Mouse (Mus musculus) heart, adult 2 months (tissue): ENCODE data around the gene Tnni3. TPM values are rescaled to one million over a fixed set of nuclear protein-coding genes. Genes with fewer than 3 reads are reported as not detected.
A peak's percentile ranks its signal among the peaks of the same experiment; 100 is the strongest.

ENCODE experiments used
- DNase-seq, 2 experiments: peaks; one replicate each; pipeline ENCODE4 v3.0.0; 2021
- H3K27ac ChIP-seq: fragments of 200-600 bp; 2 replicates; pipeline ENCODE4 v1.8.1; 2022
- H3K27me3 ChIP-seq: fragments of 200-500 bp; 2 replicates; pipeline ENCODE4 v1.6.1; 2012; ENCODE audit warnings: mild to moderate bottlenecking, low read length, inconsistent platforms, mixed read lengths; ENCODE audit not compliant: control insufficient read depth, insufficient read depth
- H3K36me3 ChIP-seq: fragments of 200-500 bp; 2 replicates; pipeline ENCODE4 v1.6.1; 2012; ENCODE audit warnings: low read length, inconsistent platforms; ENCODE audit not compliant: control insufficient read depth, insufficient read depth
- H3K4me1 ChIP-seq: fragments of 200-500 bp; 2 replicates; pipeline ENCODE4 v1.6.1; 2011; ENCODE audit warnings: low read length; ENCODE audit not compliant: control insufficient read depth, insufficient read depth
- H3K4me3 ChIP-seq: fragments of 200-600 bp; 2 replicates; pipeline ENCODE4 v1.8.1; 2022
- H3K79me2 ChIP-seq: fragments of 200-500 bp; replicated peaks from 2 replicates; pipeline ENCODE4 v1.6.1; 2012; ENCODE audit warnings: mild to moderate bottlenecking, inconsistent platforms, low read length, moderate library complexity, mixed read lengths; ENCODE audit not compliant: control insufficient read depth, insufficient read depth
- H3K9ac ChIP-seq: fragments of 200-500 bp; 2 replicates; pipeline ENCODE4 v1.6.1; 2012; ENCODE audit warnings: low read depth, mild to moderate bottlenecking, control low read depth, inconsistent platforms, low read length, mixed read lengths
- CTCF ChIP-seq: fragments of 200-600 bp; IDR thresholded peaks from 2 replicates; pipeline ENCODE4 v1.8.1; 2022; ENCODE audit warnings: antibody characterized with exemption, mild to moderate bottlenecking, moderate library complexity
- EP300 ChIP-seq: fragments of 200-500 bp; IDR thresholded peaks from 2 replicates; pipeline ENCODE4 v1.6.1; 2011; ENCODE audit warnings: low read depth, low read length, control low read depth; ENCODE audit not compliant: insufficient read depth
- POLR2A ChIP-seq: fragments of 200-500 bp; IDR thresholded peaks from 2 replicates; pipeline ENCODE4 v1.6.1; 2011; ENCODE audit warnings: mild to moderate bottlenecking, low read depth, low read length, control low read depth; ENCODE audit not compliant: insufficient read depth
- WGBS: fragments of 180-500 bp; shearing (Covaris S2); methylation state at CpG from one replicate; pipeline ENCODE4 v1.1.7; 2018; 5-methylcytosine and 5-hydroxymethylcytosine counted together
- intact Hi-C: fragments of 180-260 bp; cut with DNase I; formaldehyde crosslinking; loops from one replicate; pipeline ENCODE4 v1.15.1; 2025
- polyA plus RNA-seq: library from polyadenylated mRNA; depleted of rRNA; stranded (reverse); fragments of >200 nt; gene quantifications from 2 replicates; pipeline ENCODE4 v1.2.3, GENCODE M21; 2012
- total RNA-seq, 2 experiments: library from RNA; stranded (reverse); gene quantifications; 2 replicates each; pipeline ENCODE4 v1.2.3; 2021

Tnni3 gene
- total and polyA plus RNA-seq, 3 experiments = 9,834 to 21,553 (median 11,008) TPM

GRCm38 (mm10) chr7:4546591-4547131 is 22.6 kb upstream of the Tnni3 start:
- Histone ChIP-seq H3K36me3 (no peaks in the 10 kb centered on the region), H3K27ac (no peak overlapping the region), H3K27me3 (0 out of 2 replicates have a peak, but pooled peaks cover 1% of the 10 kb centered on the region), H3K79me2 (no peaks in the 10 kb centered on the region), H3K9ac (no peak overlapping the region), H3K4me1 (no peaks in the 10 kb centered on the region), H3K4me3 (no peak overlapping the region)
- DNase-seq = peak; percentile 60 to 62
- intact Hi-C loops = no loop called here
- no peak for TF ChIP-seq CTCF
- TF ChIP-seq POLR2A = no peak
- TF ChIP-seq EP300 = no peak
- 4% methylated on average over 26 of the region's 26 CpGs for WGBS

- Histone ChIP-seq H3K4me1 (no peaks in the 10 kb centered on the region), H3K27ac (no peak overlapping the region), H3K4me3 (no peak overlapping the region), H3K27me3 (0 out of 2 replicates have a peak, but pooled peaks cover 1% of the 10 kb centered on the region), H3K9ac (no peak overlapping the region), H3K36me3 (no peaks in the 10 kb centered on the region), H3K79me2 (no peaks in the 10 kb centered on the region)
- TF ChIP-seq POLR2A = no peak
- no peak for TF ChIP-seq CTCF
- TF ChIP-seq EP300 = no peak
- no peak for DNase-seq
- 62% methylated on average over 15 of the region's 15 CpGs for WGBS
- intact Hi-C loops = no loop called here
Measured at GRCm38 (mm10) chr7:4546050-4546449, 22.0 kb upstream of the Tnni3 start.

- Histone ChIP-seq H3K4me1 (no peaks in the 10 kb centered on the region), H3K27me3 (no peaks in the 10 kb centered on the region), H3K27ac (no peak overlapping the region), H3K9ac (no peak overlapping the region), H3K79me2 (no peaks in the 10 kb centered on the region), H3K36me3 (no peaks in the 10 kb centered on the region), H3K4me3 (no peak overlapping the region)
- TF ChIP-seq EP300 (no peak), POLR2A (no peak), CTCF (no peak)
- no peak for DNase-seq
- WGBS = 42% methylated on average over 17 of the region's 17 CpGs
- intact Hi-C loops = no loop called here
Measured at GRCm38 (mm10) chr7:4542013-4542412, 18.0 kb upstream of the Tnni3 start.

- no peaks in the 10 kb centered on the region for H3K27me3 ChIP-seq
- TF ChIP-seq CTCF (peak; percentile 19), POLR2A (no peak), EP300 (no peak)
- H3K36me3 ChIP-seq = no peaks in the 10 kb centered on the region
- 61% methylated on average over 5 of the region's 5 CpGs for WGBS
- no peaks in the 10 kb centered on the region for H3K4me1 ChIP-seq
- intact Hi-C loops = no loop called here
- DNase-seq = no peak
- H3K9ac ChIP-seq = no peak overlapping the region
- no peak overlapping the region for H3K4me3 ChIP-seq
- no peaks in the 10 kb centered on the region for H3K79me2 ChIP-seq
- H3K27ac ChIP-seq = no peak overlapping the region
Measured at GRCm38 (mm10) chr7:4541344-4541743, 17.3 kb upstream of the Tnni3 start.

- H3K79me2 ChIP-seq = no peaks in the 10 kb centered on the region
- WGBS = 54% methylated on average over 2 of the region's 2 CpGs
- no peak for TF ChIP-seq EP300
- TF ChIP-seq CTCF = no peak
- no peak for TF ChIP-seq POLR2A
Measured at GRCm38 (mm10) chr7:4539019-4539418, 15.0 kb upstream of the Tnni3 start.

GRCm38 (mm10) chr7:4537181-4537580 is 13.2 kb upstream of the Tnni3 start:
- DNase-seq = no peak
- Histone ChIP-seq H3K4me1 (no peaks in the 10 kb centered on the region), H3K27ac (no peak overlapping the region), H3K9ac (no peak overlapping the region), H3K4me3 (no peak overlapping the region), H3K36me3 (no peaks in the 10 kb centered on the region), H3K79me2 (no peaks in the 10 kb centered on the region), H3K27me3 (no peaks in the 10 kb centered on the region)
- TF ChIP-seq EP300 (no peak), POLR2A (no peak), CTCF (no peak)
- WGBS = 52% methylated on average over 4 of the region's 4 CpGs
- intact Hi-C loops = no loop called here

More at GRCm38 (mm10) chr7:4539019-4539418, 15.0 kb upstream of the Tnni3 start:
- no peaks in the 10 kb centered on the region for H3K36me3 ChIP-seq
- H3K9ac ChIP-seq = no peak overlapping the region
- no peaks in the 10 kb centered on the region for H3K27me3 ChIP-seq
- no peaks in the 10 kb centered on the region for H3K4me1 ChIP-seq
- H3K4me3 ChIP-seq = no peak overlapping the region
- no peak overlapping the region for H3K27ac ChIP-seq
- no peak for DNase-seq
- intact Hi-C loops = no loop called here
